Mouse (Mus musculus) liver, embryonic 11.5 days (tissue): ENCODE data around the gene Sema3b. TPM values are rescaled to one million over a fixed set of nuclear protein-coding genes. Genes with fewer than 3 reads are reported as not detected.
A peak's percentile ranks its signal among the peaks of the same experiment; 100 is the strongest.

Experiments used
- ATAC-seq: fragments of 200-750 bp; cut with Nextera tagmentation; replicated peaks from 2 replicates; pipeline ENCODE4 v1.8.0; 2017; ENCODE audit warnings: moderate number of reproducible peaks, mild to moderate bottlenecking, moderate TSS enrichment, moderate library complexity; ENCODE audit not compliant: low FRiP score
- DNase-seq: peaks from one replicate; pipeline ENCODE4 v3.0.0-alpha.2; 2017; ENCODE audit warnings: low spot score
- H3K27ac ChIP-seq: fragments of 300-500 bp; sonication (generic); 2 replicates; pipeline ENCODE4 v1.5.1; 2014; ENCODE audit warnings: mild to moderate bottlenecking, low read depth, low read length, control low read depth
- H3K27me3 ChIP-seq: fragments of 300-500 bp; sonication (generic); replicated peaks from 2 replicates; pipeline ENCODE4 v1.6.1; 2014; ENCODE audit warnings: low read length, mixed read lengths; ENCODE audit not compliant: control insufficient read depth, insufficient read depth
- H3K36me3 ChIP-seq: fragments of 300-500 bp; sonication (generic); 2 replicates; pipeline ENCODE4 v1.6.1; 2014; ENCODE audit warnings: mild to moderate bottlenecking, low read length, moderate library complexity, mixed read lengths; ENCODE audit not compliant: control insufficient read depth, insufficient read depth
- H3K4me1 ChIP-seq: fragments of 300-500 bp; sonication (generic); replicated peaks from 2 replicates; pipeline ENCODE4 v1.6.1; 2014; ENCODE audit warnings: low read length, mixed read lengths; ENCODE audit not compliant: control insufficient read depth, insufficient read depth
- H3K4me2 ChIP-seq: fragments of 300-500 bp; sonication (generic); 2 replicates; pipeline ENCODE4 v1.6.1; 2014; ENCODE audit warnings: mild to moderate bottlenecking, control low read depth, moderate library complexity
- H3K4me3 ChIP-seq: fragments of 300-500 bp; sonication (generic); 2 replicates; pipeline ENCODE4 v1.5.1; 2014; ENCODE audit warnings: low read depth, low read length, control low read depth
- H3K9ac ChIP-seq: fragments of 300-500 bp; sonication (generic); 2 replicates; pipeline ENCODE4 v1.6.1; 2014; ENCODE audit warnings: low read depth, low read length, control low read depth
- H3K9me3 ChIP-seq: fragments of 300-500 bp; sonication (generic); 2 replicates; pipeline ENCODE4 v1.6.1; 2016; ENCODE audit warnings: low read length, inconsistent platforms, mixed read lengths; ENCODE audit not compliant: control insufficient read depth
- WGBS: fragments of 180-500 bp; shearing (Covaris S2); extraction: QIAGEN DNeasy Blood & Tissue Kit; methylation state at CpG from one replicate; pipeline ENCODE4 v1.1.7; 2014; 5-methylcytosine and 5-hydroxymethylcytosine counted together
- polyA plus RNA-seq: library from polyadenylated mRNA; unstranded; fragments of >200 nt; fragmentation: Nextera tagmentation; extraction: Ambion mirVana; gene quantifications from 2 replicates; pipeline ENCODE4 v1.2.1, GENCODE M21; 2014

The Sema3b gene
- polyA plus RNA-seq, 1 experiment from 2014 or later: 0.63 TPM

- WGBS: 2% methylated on average over 38 of the region's 38 CpGs
- H3K9ac ChIP-seq: peak within 1 kb of the TSS; percentile 96
- peaks cover 32% of the 10 kb centered on the region for H3K4me1 ChIP-seq
- peak within 1 kb of the TSS; percentile 90 for H3K27ac ChIP-seq
- H3K36me3 ChIP-seq: peaks cover 2% of the 10 kb centered on the region; the same call in 1 of the 2 replicates
- no peaks in the 10 kb centered on the region for H3K27me3 ChIP-seq
- peak within 1 kb of the TSS; percentile 89 for H3K4me3 ChIP-seq
- no peaks in the 10 kb centered on the region for H3K9me3 ChIP-seq
- peak within 1 kb of the TSS; percentile 97 for H3K4me2 ChIP-seq
- DNase-seq (peak; percentile 95), ATAC-seq (peak; percentile 96)
These were observed 26.4 kb upstream of the Sema3b start, which contains the start of gene Gnai2 for GRCm38 (mm10) chr9:107635279-107636028. Gene Gnai2, minus strand, starts transcription at chr9:107635367.

GRCm38 (mm10) chr9:107634406-107635278, 25.6 kb upstream of the Sema3b start:
- Histone ChIP-seq H3K27ac (peak overlapping the region; percentile 90), H3K36me3 (peaks cover 2% of the 10 kb centered on the region; the same call in 1 of the 2 replicates), H3K27me3 (no peaks in the 10 kb centered on the region), H3K9me3 (no peaks in the 10 kb centered on the region), H3K9ac (peak overlapping the region; percentile 96), H3K4me2 (peak overlapping the region; percentile 97), H3K4me3 (peak overlapping the region; percentile 89), H3K4me1 (peaks cover 40% of the 10 kb centered on the region)
- WGBS: under 1% methylated on average over 35 of the region's 35 CpGs
- ATAC-seq: 0 out of 2 replicates have a peak, but pooled peaks have one; percentile 1
- no peak for DNase-seq

GRCm38 (mm10) chr9:107633661-107634405, 24.8 kb upstream of the Sema3b start:
- Histone ChIP-seq H3K9me3 (no peaks in the 10 kb centered on the region), H3K4me3 (peak overlapping the region; percentile 89), H3K27me3 (no peaks in the 10 kb centered on the region), H3K4me1 (peaks cover 48% of the 10 kb centered on the region), H3K27ac (peak overlapping the region; percentile 90), H3K9ac (peak overlapping the region; percentile 96), H3K4me2 (peak overlapping the region; percentile 97), H3K36me3 (peaks cover 2% of the 10 kb centered on the region; the same call in 1 of the 2 replicates)
- DNase-seq (peak; percentile 65), ATAC-seq (peak; percentile 19)
- WGBS: 1% methylated on average over 15 of the region's 15 CpGs

GRCm38 (mm10) chr9:107633091-107633660, 24.1 kb upstream of the Sema3b start:
- Histone ChIP-seq H3K27ac (peak overlapping the region; percentile 90), H3K9ac (peak overlapping the region; percentile 96), H3K4me2 (peak overlapping the region; percentile 97), H3K4me3 (peak overlapping the region; percentile 89), H3K4me1 (peaks cover 54% of the 10 kb centered on the region), H3K27me3 (no peaks in the 10 kb centered on the region), H3K36me3 (peaks cover 6% of the 10 kb centered on the region; the same call in 1 of the 2 replicates), H3K9me3 (no peaks in the 10 kb centered on the region)
- ATAC-seq (peak; percentile 61), DNase-seq (peak; percentile 85)
- 1% methylated on average over 33 of the region's 33 CpGs for WGBS

- Histone ChIP-seq H3K4me2 (peak overlapping the region; percentile 97), H3K9ac (peak overlapping the region; percentile 96), H3K9me3 (no peaks in the 10 kb centered on the region), H3K36me3 (peaks cover 6% of the 10 kb centered on the region; the same call in 1 of the 2 replicates), H3K4me1 (peaks cover 61% of the 10 kb centered on the region), H3K27ac (peak overlapping the region; percentile 90), H3K27me3 (no peaks in the 10 kb centered on the region), H3K4me3 (peak overlapping the region; percentile 89)
- no peak for ATAC-seq
- DNase-seq: no peak
- 51% methylated on average over 6 of the region's 6 CpGs for WGBS
These were observed 23.4 kb upstream of the Sema3b start for GRCm38 (mm10) chr9:107632478-107632877.

GRCm38 (mm10) chr9:107631861-107632260, 22.8 kb upstream of the Sema3b start:
- Histone ChIP-seq H3K4me1 (peaks cover 68% of the 10 kb centered on the region), H3K36me3 (peaks cover 6% of the 10 kb centered on the region; the same call in 1 of the 2 replicates), H3K9ac (peak overlapping the region; percentile 96), H3K9me3 (no peaks in the 10 kb centered on the region), H3K27ac (peak overlapping the region; percentile 90), H3K4me2 (peak overlapping the region; percentile 29), H3K4me3 (no peak overlapping the region), H3K27me3 (no peaks in the 10 kb centered on the region)
- ATAC-seq (no peak), DNase-seq (no peak)
- WGBS: 91% methylated on average over 8 of the region's 8 CpGs

- Histone ChIP-seq H3K9me3 (no peaks in the 10 kb centered on the region), H3K4me2 (peak overlapping the region; percentile 29), H3K36me3 (peaks cover 6% of the 10 kb centered on the region; the same call in 1 of the 2 replicates), H3K4me1 (peaks cover 71% of the 10 kb centered on the region), H3K4me3 (no peak overlapping the region), H3K27me3 (no peaks in the 10 kb centered on the region), H3K27ac (peak overlapping the region; percentile 90), H3K9ac (no peak overlapping the region; the same call in 1 of the 2 replicates)
- ATAC-seq (no peak), DNase-seq (no peak)
- 86% methylated on average over 9 of the region's 9 CpGs for WGBS
These were observed 22.3 kb upstream of the Sema3b start for GRCm38 (mm10) chr9:107631311-107631826.
